20 mouse cellular contexts compared by ENCODE assay signal in genomic region chr13:111096071-111096470, GRCm38 (mm10).
DNase-seq lines count a peak whose midpoint lies in the region; ATAC-seq and TF ChIP-seq lines count a peak whose summit lies in the region.
"Had no signal": no experiment of that assay in that cellular context is flagged by ENCODE, and none has a peak within 500 bp of the region (broad histone marks: within the 10 kb centered on the region; RNA-seq: fewer than 3 reads in every experiment).

No protein-coding gene starts in this region.

- no peak overlapping the region for H3K4me2 ChIP-seq in lung, embryonic 14.5 days
- no peak overlapping the region for H3K4me2 ChIP-seq in lung, postnatal 0 days (replicated peaks; ENCODE audit: low read depth, low read length)
- H3K4me2 ChIP-seq: forebrain, embryonic 13.5 days; heart, embryonic 11.5 days; heart, embryonic 15.5 days; hindbrain, embryonic 13.5 days had no signal

- no peak overlapping the region for H3K4me3 ChIP-seq in lung, embryonic 14.5 days (ENCODE audit: low read depth, low read length)
- H3K4me3 ChIP-seq in lung, postnatal 0 days (ENCODE audit: low read depth, low read length): no peak overlapping the region
- H3K4me3 ChIP-seq: embryonic facial prominence, embryonic 10.5 days; forebrain, embryonic 13.5 days; heart, adult 2 months; heart, embryonic 15.5 days; hindbrain, embryonic 13.5 days had no signal

- H3K27me3 ChIP-seq in lung, embryonic 14.5 days (ENCODE audit: insufficient read depth, low read length): no peaks in the 10 kb centered on the region
- H3K27me3 ChIP-seq in lung, postnatal 0 days (replicated peaks; ENCODE audit: insufficient read depth, low read length): no peaks in the 10 kb centered on the region
- H3K27me3 ChIP-seq: forebrain, embryonic 13.5 days; heart, embryonic 15.5 days; hindbrain, embryonic 13.5 days had no signal

- TF ChIP-seq CTCF in lung, embryonic 14.5 days (IDR thresholded peaks at IDR 0.05; ENCODE audit: low read depth): no peak
- no peak for TF ChIP-seq CTCF in lung, postnatal 0 days (IDR thresholded peaks at IDR 0.05)

- H3K9ac ChIP-seq in lung, embryonic 14.5 days: no peak overlapping the region
- H3K9ac ChIP-seq in lung, postnatal 0 days (replicated peaks; ENCODE audit: low read depth): no peak overlapping the region
- H3K9ac ChIP-seq: forebrain, embryonic 13.5 days; forebrain, postnatal 0 days; heart, embryonic 15.5 days; hindbrain, embryonic 13.5 days had no signal

- 81% methylated on average over 5 of the region's 5 CpGs for WGBS in lung, embryonic 14.5 days
- WGBS in lung, postnatal 0 days: 83% methylated on average over 5 of the region's 5 CpGs

- no peaks in the 10 kb centered on the region for H3K9me3 ChIP-seq in lung, embryonic 14.5 days (ENCODE audit: low read depth, low read length)
- H3K9me3 ChIP-seq in lung, postnatal 0 days (ENCODE audit: low read length): no peaks in the 10 kb centered on the region
- H3K9me3 ChIP-seq: embryonic facial prominence, embryonic 10.5 days; forebrain, embryonic 13.5 days; heart, embryonic 15.5 days; hindbrain, embryonic 13.5 days had no signal

- no peak for TF ChIP-seq EP300 in lung, postnatal 0 days (IDR thresholded peaks at IDR 0.05)

- peak; percentile 16 to 60 for DNase-seq in layer of hippocampus, adult 18-20 months (ENCODE audit: low spot score in 2 of 2)
- no peak for DNase-seq in layer of hippocampus, postnatal 25 days (ENCODE audit: extremely low spot score in 1 of 2, low spot score in 1 of 2)
- peak; percentile 11 for DNase-seq in lung, embryonic 14.5 days
- DNase-seq in lung, postnatal 0 days (ENCODE audit: low spot score): no peak
- DNase-seq in layer of hippocampus, postnatal 14 days (ENCODE audit: low spot score in 2 of 2): peak; percentile 21 to 43
- DNase-seq in cerebellum, adult 8-10 months: no peak
- DNase-seq: adrenal gland, postnatal 10 days; cerebellum, adult 11-12 months; cerebellum, adult 9-11 months; cerebellum, postnatal 36 days; forebrain, postnatal 0 days; gastrocnemius, postnatal 14 days; heart, adult 2 months; heart, postnatal 14 days had no signal

- no peak overlapping the region for H3K27ac ChIP-seq in lung, embryonic 14.5 days (ENCODE audit: low read depth)
- H3K27ac ChIP-seq in lung, postnatal 0 days (ENCODE audit: low read length): no peak overlapping the region
- H3K27ac ChIP-seq: embryonic facial prominence, embryonic 10.5 days; forebrain, embryonic 13.5 days; heart, adult 2 months; heart, embryonic 15.5 days; hindbrain, embryonic 13.5 days had no signal

- H3K36me3 ChIP-seq in lung, embryonic 14.5 days (ENCODE audit: insufficient read depth): no peaks in the 10 kb centered on the region
- no peaks in the 10 kb centered on the region for H3K36me3 ChIP-seq in lung, postnatal 0 days (ENCODE audit: insufficient read depth, low read length)
- H3K36me3 ChIP-seq: embryonic facial prominence, embryonic 10.5 days; heart, embryonic 15.5 days; hindbrain, embryonic 13.5 days had no signal

- no peak for ATAC-seq in lung, embryonic 14.5 days (ENCODE audit: insufficient read depth)
- ATAC-seq in lung, postnatal 0 days: no peak
- ATAC-seq in monocyte, adult 5-6 weeks (replicated peaks; ENCODE audit: insufficient number of reproducible peaks, low FRiP score, low TSS enrichment, poor library complexity, severe bottlenecking): no peak
- ATAC-seq: forebrain, embryonic 13.5 days; forebrain, postnatal 0 days had no signal

- H3K4me1 ChIP-seq in lung, embryonic 14.5 days (ENCODE audit: insufficient read depth): no peaks in the 10 kb centered on the region
- no peaks in the 10 kb centered on the region for H3K4me1 ChIP-seq in lung, postnatal 0 days (ENCODE audit: insufficient read depth, low read depth, low read length)
- H3K4me1 ChIP-seq: forebrain, embryonic 13.5 days had no signal

Comparison
In these comparisons a context has a peak if more than half of its experiments do, and no peak if none do; other contexts are left out.
1. DNase-seq: peak in layer of hippocampus, adult 18-20 months (2 of 2), lung, embryonic 14.5 days (single experiment) and layer of hippocampus, postnatal 14 days (2 of 2); none in layer of hippocampus, postnatal 25 days (0 of 2), lung, postnatal 0 days (single experiment) and cerebellum, adult 8-10 months (single experiment).